Mouse (Mus musculus) ovary, postnatal 36 days (tissue): ENCODE measurements around the gene Vav2.
A peak's percentile ranks its signal among the peaks of the same experiment; 100 is the strongest.

Source experiments
- DNase-seq: peaks from one replicate; pipeline ENCODE4 v3.0.0; 2022; ENCODE audit warnings: low spot score, mixed read lengths

Gene Vav2

GRCm38 (mm10) chr2:27361786-27362185, 65.0 kb downstream of the Vav2 start:
- DNase-seq: no peak

GRCm38 (mm10) chr2:27358461-27358860, 68.4 kb downstream of the Vav2 start:
- DNase-seq: no peak

- no peak for DNase-seq
Measured at GRCm38 (mm10) chr2:27355684-27356083, 71.1 kb downstream of the Vav2 start.

- DNase-seq: no peak
Measured at GRCm38 (mm10) chr2:27354610-27355211, 72.1 kb downstream of the Vav2 start.

GRCm38 (mm10) chr2:27352720-27353119, 74.1 kb downstream of the Vav2 start:
- no peak for DNase-seq

GRCm38 (mm10) chr2:27350371-27350770, 76.5 kb downstream of the Vav2 start:
- no peak for DNase-seq

GRCm38 (mm10) chr2:27343984-27344453, 82.8 kb downstream of the Vav2 start:
- no peak for DNase-seq

- no peak for DNase-seq
Measured at GRCm38 (mm10) chr2:27340682-27341081, 86.2 kb downstream of the Vav2 start.

- no peak for DNase-seq
Measured at GRCm38 (mm10) chr2:27339051-27339450, 87.8 kb downstream of the Vav2 start.

GRCm38 (mm10) chr2:27337261-27337660, 89.6 kb downstream of the Vav2 start:
- DNase-seq: no peak

- DNase-seq: no peak
Measured at GRCm38 (mm10) chr2:27336600-27336999, 90.2 kb downstream of the Vav2 start.

GRCm38 (mm10) chr2:27334816-27335215, 92.0 kb downstream of the Vav2 start:
- no peak for DNase-seq

- DNase-seq: no peak
Measured at GRCm38 (mm10) chr2:27331560-27331959, 95.3 kb downstream of the Vav2 start.

GRCm38 (mm10) chr2:27330446-27330845, 96.4 kb downstream of the Vav2 start:
- DNase-seq: no peak

- no peak for DNase-seq
Measured at GRCm38 (mm10) chr2:27329386-27330060, 97.3 kb downstream of the Vav2 start.

- no peak for DNase-seq
Measured at GRCm38 (mm10) chr2:27328613-27329041, 98.2 kb downstream of the Vav2 start.

- no peak for DNase-seq
Measured at GRCm38 (mm10) chr2:27327886-27328285, 98.9 kb downstream of the Vav2 start.

GRCm38 (mm10) chr2:27327076-27327475, 99.8 kb downstream of the Vav2 start:
- DNase-seq: peak; percentile 51

GRCm38 (mm10) chr2:27326357-27326756, 100.5 kb downstream of the Vav2 start:
- peak; percentile 34 for DNase-seq

GRCm38 (mm10) chr2:27324690-27325089, 102.1 kb downstream of the Vav2 start:
- no peak for DNase-seq

GRCm38 (mm10) chr2:27321431-27321875, 105.4 kb downstream of the Vav2 start:
- DNase-seq: no peak

GRCm38 (mm10) chr2:27320820-27321219, 106.0 kb downstream of the Vav2 start:
- no peak for DNase-seq

- no peak for DNase-seq
Measured at GRCm38 (mm10) chr2:27318606-27319005, 108.2 kb downstream of the Vav2 start.

GRCm38 (mm10) chr2:27318197-27318596, 108.6 kb downstream of the Vav2 start:
- DNase-seq: no peak
